Mouse (Mus musculus): ENCODE measurements at regions not wholly inside any gene's neighbourhood (a gene's known extent, or its start where the extent isn't known, plus 50 kb on each side); places are given as distances from the start of the nearest gene placed in this dataset.

GRCm38 (mm10) chr4:62807926-62808552, 157.3 kb upstream of the Zfp618 start:
- TF ChIP-seq CTCF (IDR thresholded peaks at IDR 0.05) (peak; percentile 23), EP300 (IDR thresholded peaks at IDR 0.05) (no peak)

Measured in lung, postnatal 0 days (tissue).